Mouse (Mus musculus): ENCODE results near the gene Spock1.

Gene Spock1

DNA sequence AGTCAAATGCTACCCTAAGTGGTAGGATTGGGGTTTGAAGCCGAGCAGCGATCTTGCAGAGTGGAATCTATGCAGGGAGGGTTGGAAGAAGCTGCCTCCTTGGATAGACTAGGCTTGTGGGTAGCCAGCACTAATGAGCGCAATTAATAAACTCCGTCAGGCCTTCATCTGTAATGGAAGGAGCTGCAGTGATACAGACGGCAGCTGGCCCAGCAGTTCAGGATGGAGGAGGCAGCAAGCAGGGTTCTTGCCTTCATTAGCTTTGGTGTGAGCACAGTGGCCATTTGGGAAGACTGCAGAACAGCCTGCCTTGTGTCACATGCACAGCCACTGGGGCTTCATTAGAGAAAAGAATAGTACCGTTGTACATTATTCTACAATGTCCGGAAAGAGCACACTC lies 459.2 kb downstream of the Spock1 start:
- Histone ChIP-seq H3K27me3 (ENCODE audit: insufficient read depth, low read length) (peaks cover 4% of the 10 kb centered on the region; the same call in 1 of the 2 replicates), H3K36me3 (ENCODE audit: insufficient read depth, low read length) (no peaks in the 10 kb centered on the region), H3K4me3 (replicated peaks; ENCODE audit: low read length) (no peak overlapping the region), H3K4me1 (replicated peaks; ENCODE audit: low read depth, low read length) (no peaks in the 10 kb centered on the region), H3K9me3 (ENCODE audit: low read length) (peaks cover 12% of the 10 kb centered on the region)
- TF ChIP-seq NANOG (IDR thresholded peaks at IDR 0.05; ENCODE audit: borderline replicate concordance, low read length), result no peak
- no peak for TF ChIP-seq POU5F1 (IDR thresholded peaks at IDR 0.05; ENCODE audit: borderline replicate concordance, low read length)

GRCm38 (mm10) chr13:57444977-57445376 lies 463.2 kb downstream of the Spock1 start:
- Histone ChIP-seq H3K36me3 (ENCODE audit: insufficient read depth, low read length) (no peaks in the 10 kb centered on the region), H3K4me1 (replicated peaks; ENCODE audit: low read depth, low read length) (no peaks in the 10 kb centered on the region)
- TF ChIP-seq NANOG (IDR thresholded peaks at IDR 0.05; ENCODE audit: borderline replicate concordance, low read length), result no peak
- TF ChIP-seq CTCF (conservative IDR thresholded peaks at IDR 0.05; ENCODE audit: low read length), result no peak
- TF ChIP-seq POU5F1 (IDR thresholded peaks at IDR 0.05; ENCODE audit: borderline replicate concordance, low read length), result no peak

GRCm38 (mm10) chr13:57440111-57440510 lies 468.0 kb downstream of the Spock1 start:
- no peak overlapping the region for H3K4me3 ChIP-seq (replicated peaks; ENCODE audit: low read length)
- TF ChIP-seq CTCF (conservative IDR thresholded peaks at IDR 0.05; ENCODE audit: low read length) (no peak), NANOG (IDR thresholded peaks at IDR 0.05; ENCODE audit: borderline replicate concordance, low read length) (no peak), POU5F1 (IDR thresholded peaks at IDR 0.05; ENCODE audit: borderline replicate concordance, low read length) (no peak)
- no peaks in the 10 kb centered on the region for H3K27me3 ChIP-seq (ENCODE audit: insufficient read depth, low read length)
- no peaks in the 10 kb centered on the region for H3K9me3 ChIP-seq (ENCODE audit: low read length)
- H3K36me3 ChIP-seq (ENCODE audit: insufficient read depth, low read length), result no peaks in the 10 kb centered on the region
- no peaks in the 10 kb centered on the region for H3K4me1 ChIP-seq (replicated peaks; ENCODE audit: low read depth, low read length)

More at GRCm38 (mm10) chr13:57444977-57445376, 463.2 kb downstream of the Spock1 start:
- 0 out of 2 replicates have a peak, but pooled peaks cover 4% of the 10 kb centered on the region for H3K27me3 ChIP-seq (ENCODE audit: insufficient read depth, low read length)
- H3K4me3 ChIP-seq (replicated peaks; ENCODE audit: low read length), result no peak overlapping the region
- peaks cover 12% of the 10 kb centered on the region for H3K9me3 ChIP-seq (ENCODE audit: low read length)

- Histone ChIP-seq H3K4me1 (replicated peaks; ENCODE audit: low read depth, low read length) (no peaks in the 10 kb centered on the region), H3K27me3 (ENCODE audit: insufficient read depth, low read length) (no peaks in the 10 kb centered on the region), H3K4me3 (replicated peaks; ENCODE audit: low read length) (no peak overlapping the region), H3K9me3 (ENCODE audit: low read length) (peaks cover 11% of the 10 kb centered on the region), H3K36me3 (ENCODE audit: insufficient read depth, low read length) (no peaks in the 10 kb centered on the region)
- TF ChIP-seq CTCF (conservative IDR thresholded peaks at IDR 0.05; ENCODE audit: low read length) (no peak), POU5F1 (IDR thresholded peaks at IDR 0.05; ENCODE audit: borderline replicate concordance, low read length) (no peak), NANOG (IDR thresholded peaks at IDR 0.05; ENCODE audit: borderline replicate concordance, low read length) (no peak)
Observed at GRCm38 (mm10) chr13:57435726-57436220, 472.4 kb downstream of the Spock1 start.

GRCm38 (mm10) chr13:57433848-57434247 lies 474.3 kb downstream of the Spock1 start:
- H3K4me1 ChIP-seq (replicated peaks; ENCODE audit: low read depth, low read length), result 0 out of 2 replicates have a peak, but pooled peaks cover 4% of the 10 kb centered on the region
- 0 out of 2 replicates have a peak, but pooled peaks cover 7% of the 10 kb centered on the region for H3K27me3 ChIP-seq (ENCODE audit: insufficient read depth, low read length)
- H3K4me3 ChIP-seq (replicated peaks; ENCODE audit: low read length), result no peak overlapping the region
- TF ChIP-seq NANOG (IDR thresholded peaks at IDR 0.05; ENCODE audit: borderline replicate concordance, low read length), result no peak
- TF ChIP-seq POU5F1 (IDR thresholded peaks at IDR 0.05; ENCODE audit: borderline replicate concordance, low read length), result no peak
- TF ChIP-seq CTCF (conservative IDR thresholded peaks at IDR 0.05; ENCODE audit: low read length), result no peak
- no peaks in the 10 kb centered on the region for H3K36me3 ChIP-seq (ENCODE audit: insufficient read depth, low read length)
- peaks cover 11% of the 10 kb centered on the region for H3K9me3 ChIP-seq (ENCODE audit: low read length)

GRCm38 (mm10) chr13:57431815-57432214 lies 476.3 kb downstream of the Spock1 start:
- no peak overlapping the region for H3K4me3 ChIP-seq (replicated peaks; ENCODE audit: low read length)
- TF ChIP-seq CTCF (conservative IDR thresholded peaks at IDR 0.05; ENCODE audit: low read length) (peak; percentile 59), NANOG (IDR thresholded peaks at IDR 0.05; ENCODE audit: borderline replicate concordance, low read length) (no peak)
- H3K9me3 ChIP-seq (ENCODE audit: low read length), result peaks cover 11% of the 10 kb centered on the region

GRCm38 (mm10) chr13:57428840-57429239 lies 479.3 kb downstream of the Spock1 start:
- H3K27me3 ChIP-seq (ENCODE audit: insufficient read depth, low read length), result peaks cover 15% of the 10 kb centered on the region; the same call in 1 of the 2 replicates
- no peak overlapping the region for H3K4me3 ChIP-seq (replicated peaks; ENCODE audit: low read length)
- no peak for TF ChIP-seq POU5F1 (IDR thresholded peaks at IDR 0.05; ENCODE audit: borderline replicate concordance, low read length)
- H3K9me3 ChIP-seq (ENCODE audit: low read length), result peaks cover 11% of the 10 kb centered on the region
- H3K36me3 ChIP-seq (ENCODE audit: insufficient read depth, low read length), result no peaks in the 10 kb centered on the region
- 0 out of 2 replicates have a peak, but pooled peaks cover 4% of the 10 kb centered on the region for H3K4me1 ChIP-seq (replicated peaks; ENCODE audit: low read depth, low read length)

More at GRCm38 (mm10) chr13:57431815-57432214, 476.3 kb downstream of the Spock1 start:
- peaks cover 15% of the 10 kb centered on the region; the same call in 1 of the 2 replicates for H3K27me3 ChIP-seq (ENCODE audit: insufficient read depth, low read length)
- no peaks in the 10 kb centered on the region for H3K36me3 ChIP-seq (ENCODE audit: insufficient read depth, low read length)
- H3K4me1 ChIP-seq (replicated peaks; ENCODE audit: low read depth, low read length), result 0 out of 2 replicates have a peak, but pooled peaks cover 4% of the 10 kb centered on the region

DNA sequence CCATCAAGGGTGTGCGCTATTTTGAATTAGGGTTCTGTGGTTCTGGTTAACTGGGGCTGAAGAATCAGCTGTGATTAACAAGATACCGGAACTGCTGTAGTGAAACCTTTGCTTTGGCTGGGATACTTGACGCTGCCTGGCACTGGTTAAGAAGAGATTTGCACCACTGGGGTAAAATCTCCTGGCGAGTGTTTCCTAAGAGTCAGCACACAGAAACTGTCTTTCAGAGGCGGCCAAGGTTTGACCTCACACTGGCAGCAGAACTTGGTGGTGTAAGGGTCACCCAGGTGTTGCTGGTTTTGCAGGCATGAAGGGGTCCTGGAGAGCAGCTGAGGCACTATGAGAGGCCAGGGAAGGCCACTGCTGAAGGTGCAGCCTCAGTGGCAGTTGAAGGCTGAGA lies 489.4 kb downstream of the Spock1 start:
- Histone ChIP-seq H3K4me1 (replicated peaks; ENCODE audit: low read depth, low read length) (no peaks in the 10 kb centered on the region), H3K27me3 (ENCODE audit: insufficient read depth, low read length) (no peaks in the 10 kb centered on the region)
- TF ChIP-seq POU5F1 (IDR thresholded peaks at IDR 0.05; ENCODE audit: borderline replicate concordance, low read length), result no peak
- no peak for TF ChIP-seq NANOG (IDR thresholded peaks at IDR 0.05; ENCODE audit: borderline replicate concordance, low read length)
- TF ChIP-seq CTCF (conservative IDR thresholded peaks at IDR 0.05; ENCODE audit: low read length), result no peak

GRCm38 (mm10) chr13:57414716-57415115 lies 493.4 kb downstream of the Spock1 start:
- no peaks in the 10 kb centered on the region for H3K4me1 ChIP-seq (replicated peaks; ENCODE audit: low read depth, low read length)
- TF ChIP-seq CTCF (conservative IDR thresholded peaks at IDR 0.05; ENCODE audit: low read length) (peak; percentile 69), NANOG (IDR thresholded peaks at IDR 0.05; ENCODE audit: borderline replicate concordance, low read length) (no peak)
- no peaks in the 10 kb centered on the region for H3K27me3 ChIP-seq (ENCODE audit: insufficient read depth, low read length)
- H3K36me3 ChIP-seq (ENCODE audit: insufficient read depth, low read length), result no peaks in the 10 kb centered on the region
- H3K9me3 ChIP-seq (ENCODE audit: low read length), result no peaks in the 10 kb centered on the region
- no peak overlapping the region for H3K4me3 ChIP-seq (replicated peaks; ENCODE audit: low read length)

More for the DNA sequence above, 489.4 kb downstream of the Spock1 start:
- Histone ChIP-seq H3K36me3 (ENCODE audit: insufficient read depth, low read length) (no peaks in the 10 kb centered on the region), H3K9me3 (ENCODE audit: low read length) (no peaks in the 10 kb centered on the region), H3K4me3 (replicated peaks; ENCODE audit: low read length) (no peak overlapping the region)
